In genomic region chr11:31992535-31992934, GRCm38 (mm10) we compare ENCODE assay signal across 30 mouse cellular contexts. TPM values are rescaled to one million over a fixed set of nuclear protein-coding genes. Genes with fewer than 3 reads are reported as not detected.
DNase-seq lines count a peak whose midpoint lies in the region; ATAC-seq and TF ChIP-seq lines count a peak whose summit lies in the region.
"Had no signal": no experiment of that assay in that cellular context is flagged by ENCODE, and none has a peak within 500 bp of the region (broad histone marks: within the 10 kb centered on the region; RNA-seq: fewer than 3 reads in every experiment).

No protein-coding gene starts in this region.

- TF ChIP-seq POLR2A in CH12.LX (IDR thresholded peaks at IDR 0.05; ENCODE audit: low read depth, low read length), result no peak

- TF ChIP-seq EP300 in CH12.LX (IDR thresholded peaks at IDR 0.05; ENCODE audit: low read length), result no peak

- DNase-seq in heart, adult 11 months, result peak; percentile 42
- no peak for DNase-seq in heart, postnatal 14 days
- no peak for DNase-seq in CH12.LX (ENCODE audit: extremely low read depth)
- DNase-seq in forebrain, embryonic 11.5 days (ENCODE audit: low spot score), result no peak
- DNase-seq: adrenal gland, adult 2 months; adrenal gland, postnatal 14 days; cerebellum, adult 11 months; cerebellum, adult 2 months; cerebellum, adult 9-11 months; cerebellum, postnatal 25 days; gastrocnemius, adult 2 months; gastrocnemius, postnatal 14 days; heart, adult 18-20 months; heart, postnatal 10 days; heart, postnatal 4 days; kidney, adult 11 months had no signal

- H3K9ac ChIP-seq in CH12.LX (ENCODE audit: insufficient read depth, low read depth), result no peak overlapping the region
- no peak overlapping the region for H3K9ac ChIP-seq in kidney, embryonic 14.5 days (ENCODE audit: low read depth, low read length)
- no peak overlapping the region for H3K9ac ChIP-seq in forebrain, embryonic 11.5 days (ENCODE audit: low read length)
- H3K9ac ChIP-seq: embryonic facial prominence, embryonic 12.5 days; embryonic facial prominence, embryonic 15.5 days; forebrain, embryonic 12.5 days; forebrain, embryonic 15.5 days; heart, embryonic 12.5 days; heart, embryonic 15.5 days; hindbrain, embryonic 14.5 days; intestine, embryonic 15.5 days had no signal

- H3K9me3 ChIP-seq in CH12.LX (replicated peaks; ENCODE audit: low read length), result no peaks in the 10 kb centered on the region
- H3K9me3 ChIP-seq in kidney, embryonic 14.5 days (ENCODE audit: control insufficient read depth, low read length), result no peaks in the 10 kb centered on the region
- no peaks in the 10 kb centered on the region for H3K9me3 ChIP-seq in forebrain, embryonic 11.5 days (ENCODE audit: control insufficient read depth, low read length)
- H3K9me3 ChIP-seq: embryonic facial prominence, embryonic 12.5 days; embryonic facial prominence, embryonic 15.5 days; forebrain, embryonic 12.5 days; forebrain, embryonic 15.5 days; heart, embryonic 12.5 days; heart, embryonic 15.5 days; intestine, embryonic 15.5 days had no signal

- H3K4me2 ChIP-seq in CH12.LX (ENCODE audit: insufficient read depth, low read depth, poor library complexity, severe bottlenecking), result peak overlapping the region; percentile 29; the same call in 1 of the 2 replicates
- no peak overlapping the region for H3K4me2 ChIP-seq in kidney, embryonic 14.5 days (replicated peaks; ENCODE audit: low read depth, low read length)
- no peak overlapping the region for H3K4me2 ChIP-seq in forebrain, embryonic 11.5 days (ENCODE audit: low read depth, low read length, severe bottlenecking)
- H3K4me2 ChIP-seq: embryonic facial prominence, embryonic 12.5 days; embryonic facial prominence, embryonic 15.5 days; forebrain, embryonic 12.5 days; forebrain, embryonic 15.5 days; heart, embryonic 12.5 days; heart, embryonic 15.5 days; hindbrain, embryonic 14.5 days; intestine, embryonic 15.5 days had no signal

- 89% methylated on average over 3 of the region's 3 CpGs for WGBS in kidney, embryonic 14.5 days
- WGBS in forebrain, embryonic 11.5 days, result 87% methylated on average over 3 of the region's 3 CpGs

- in situ Hi-C loops in CH12.LX (cut with MboI; ENCODE audit: low pct_ligation_motif_present, low pct_unique_long_range_greater_than_20kb, low sequenced_read_pairs), result loop anchor here (10.0 to 25.0 kb wide), 2 partner anchors 142 to 320 kb away; partner anchors contain the start of gene Hbq1a

- H3K27ac ChIP-seq in CH12.LX (ENCODE audit: insufficient read depth, low read depth), result no peak overlapping the region
- no peak overlapping the region for H3K27ac ChIP-seq in kidney, embryonic 14.5 days (ENCODE audit: low read depth, low read length)
- H3K27ac ChIP-seq in forebrain, embryonic 11.5 days (ENCODE audit: low read depth, low read length), result no peak overlapping the region
- H3K27ac ChIP-seq: embryonic facial prominence, embryonic 12.5 days; embryonic facial prominence, embryonic 15.5 days; forebrain, embryonic 12.5 days; forebrain, embryonic 15.5 days; gastrocnemius, adult 2 months; heart, embryonic 15.5 days; hindbrain, embryonic 14.5 days; hindbrain, postnatal 0 days; intestine, embryonic 15.5 days had no signal

- no peaks in the 10 kb centered on the region for H3K36me3 ChIP-seq in CH12.LX (replicated peaks in 1 of 2; ENCODE audit: control insufficient read depth in 1 of 2, insufficient read depth in 1 of 2, low read length in 1 of 2)
- no peaks in the 10 kb centered on the region for H3K36me3 ChIP-seq in kidney, embryonic 14.5 days (ENCODE audit: control insufficient read depth, insufficient read depth, low read length)
- no peaks in the 10 kb centered on the region for H3K36me3 ChIP-seq in forebrain, embryonic 11.5 days (ENCODE audit: control insufficient read depth, insufficient read depth, low read length)
- H3K36me3 ChIP-seq: embryonic facial prominence, embryonic 12.5 days; embryonic facial prominence, embryonic 15.5 days; forebrain, embryonic 12.5 days; forebrain, embryonic 15.5 days; heart, embryonic 12.5 days; heart, embryonic 15.5 days; intestine, embryonic 15.5 days had no signal

- no peak for TF ChIP-seq RAD21 in CH12.LX (IDR thresholded peaks at IDR 0.05; ENCODE audit: low read depth, low read length)

- intact Hi-C loops in heart, postnatal 14 days (cut with DNase I), result no loop called here

- peak; percentile 69 for ATAC-seq in inflammation-experienced regulatory T-cells, adult 6 months
- ATAC-seq in kidney, embryonic 14.5 days (ENCODE audit: low FRiP score, low TSS enrichment), result no peak
- no peak for ATAC-seq in forebrain, embryonic 11.5 days (replicated peaks; ENCODE audit: low FRiP score)
- ATAC-seq: forebrain, embryonic 15.5 days; hindbrain, postnatal 0 days; intestine, embryonic 15.5 days had no signal

- dilution Hi-C loops in CH12.LX (cut with MboI; ENCODE audit: extremely low pct_ligation_motif_present, extremely low pct_unique_long_range_greater_than_20kb, low sequenced_read_pairs), result no loop called here

- no peaks in the 10 kb centered on the region for H3K27me3 ChIP-seq in CH12.LX (replicated peaks)
- no peaks in the 10 kb centered on the region for H3K27me3 ChIP-seq in kidney, embryonic 14.5 days (ENCODE audit: control insufficient read depth, insufficient read depth, low read length)
- H3K27me3 ChIP-seq in forebrain, embryonic 11.5 days (ENCODE audit: control insufficient read depth, insufficient read depth, low read length), result no peaks in the 10 kb centered on the region
- H3K27me3 ChIP-seq: embryonic facial prominence, embryonic 12.5 days; embryonic facial prominence, embryonic 15.5 days; forebrain, embryonic 12.5 days; forebrain, embryonic 15.5 days; heart, embryonic 12.5 days; heart, embryonic 15.5 days; intestine, embryonic 15.5 days had no signal

- no peak for TF ChIP-seq CTCF in CH12.LX (conservative IDR thresholded peaks at IDR 0.05 in 1 of 2, IDR thresholded peaks at IDR 0.05 in 1 of 2; ENCODE audit: low read depth in 2 of 2, low read length in 2 of 2)

- peaks cover 5 to 22% of the 10 kb centered on the region in 2 experiments; a peak in 3 of 4 replicates for H3K4me1 ChIP-seq in CH12.LX (ENCODE audit: control insufficient read depth in 1 of 2, insufficient read depth in 2 of 2)
- no peaks in the 10 kb centered on the region for H3K4me1 ChIP-seq in kidney, embryonic 14.5 days (ENCODE audit: control insufficient read depth, insufficient read depth, low read length)
- H3K4me1 ChIP-seq in forebrain, embryonic 11.5 days (replicated peaks; ENCODE audit: control insufficient read depth, insufficient read depth, low read length), result no peaks in the 10 kb centered on the region
- H3K4me1 ChIP-seq: embryonic facial prominence, embryonic 12.5 days; embryonic facial prominence, embryonic 15.5 days; forebrain, embryonic 12.5 days; forebrain, embryonic 15.5 days; heart, embryonic 12.5 days; heart, embryonic 15.5 days; intestine, embryonic 15.5 days had no signal

- H3K79me2 ChIP-seq in CH12.LX (replicated peaks; ENCODE audit: control insufficient read depth, extremely low read depth, insufficient read depth, poor library complexity, severe bottlenecking), result no peaks in the 10 kb centered on the region

- H3K4me3 ChIP-seq in CH12.LX (replicated peaks in 1 of 3; ENCODE audit: low read depth in 2 of 3, low read length in 2 of 3, poor library complexity in 1 of 3), result no peak overlapping the region
- H3K4me3 ChIP-seq in kidney, embryonic 14.5 days (ENCODE audit: low read length), result no peak overlapping the region
- no peak overlapping the region for H3K4me3 ChIP-seq in forebrain, embryonic 11.5 days (ENCODE audit: low read depth, low read length)
- H3K4me3 ChIP-seq: embryonic facial prominence, embryonic 12.5 days; embryonic facial prominence, embryonic 15.5 days; forebrain, embryonic 12.5 days; forebrain, embryonic 15.5 days; gastrocnemius, adult 2 months; heart, embryonic 12.5 days; heart, embryonic 15.5 days; intestine, embryonic 15.5 days had no signal

TF ChIP-seq in CH12.LX, 34 proteins besides CTCF, POLR2A, EP300 and RAD21:
- TF ChIP-seq MEF2A (IDR thresholded peaks at IDR 0.05; ENCODE audit: borderline replicate concordance, low read depth, low read length) (no peak), ELF1 (IDR thresholded peaks at IDR 0.05; ENCODE audit: low read depth, low read length) (peak; percentile 31; the same call in 1 of the 2 replicates), MXI1 (IDR thresholded peaks at IDR 0.05; ENCODE audit: low read depth, low read length) (no peak)

RNA-seq across cellular contexts. Expression of gene Nsg2, which starts 7.7 kb away (rescaled TPM):
- total RNA-seq in heart, postnatal 14 days (2021), result 1 to 10 TPM; 1.2 to 8.5 TPM
- total RNA-seq in CH12.LX (2012; rRNA removed) (1.4 and 2.8 TPM in 2 replicates), CH12.LX (2014; rRNA removed) (7.3 and 7.5 TPM in 2 replicates)
- 7.4 and 7.6 TPM in 2 replicates for polyA plus RNA-seq in CH12.LX (2012; ENCODE audit: insufficient read length, low read depth)
- polyA plus RNA-seq in inflammation-experienced regulatory T-cells, adult 6 months (2017; shearing (Covaris generic)), result 10 to 100 TPM in 2 of 3 experiments, 1 to 10 TPM in 1; 8.5 to 97.5 (median 73.7) TPM
- 0.87 and 1.6 TPM in 2 replicates for polyA plus RNA-seq in kidney, embryonic 14.5 days (2014; fragmentation: Nextera tagmentation; extraction: Ambion mirVana)
- polyA plus RNA-seq in forebrain, embryonic 11.5 days (2014; fragmentation: Nextera tagmentation; extraction: Ambion mirVana), result 24.9 and 27.1 TPM in 2 replicates
- total RNA-seq: gastrocnemius, adult 2 months had no signal

RNA-seq across cellular contexts. Expression of gene 4930524B15Rik, which starts 27.1 kb away (rescaled TPM):
- not detected for total RNA-seq in heart, postnatal 14 days (2021)
- total RNA-seq in CH12.LX (2012; rRNA removed), result not detected in 2 replicates
- total RNA-seq in CH12.LX (2014; rRNA removed), result not detected in 2 replicates
- not detected in 2 replicates for polyA plus RNA-seq in CH12.LX (2012; ENCODE audit: insufficient read length, low read depth)
- not detected for polyA plus RNA-seq in inflammation-experienced regulatory T-cells, adult 6 months (2017; shearing (Covaris generic))
- 0.27 TPM in 1 of 2 replicates, not detected in the other for polyA plus RNA-seq in kidney, embryonic 14.5 days (2014; fragmentation: Nextera tagmentation; extraction: Ambion mirVana)
- polyA plus RNA-seq in forebrain, embryonic 11.5 days (2014; fragmentation: Nextera tagmentation; extraction: Ambion mirVana), result 0.09 and 0.17 TPM in 2 replicates
- total RNA-seq: adrenal gland, adult 2 months; adrenal gland, postnatal 14 days; adrenal gland, postnatal 4 days; common myeloid progenitor, adult 5-6 weeks; gastrocnemius, adult 2 months; gastrocnemius, postnatal 14 days; gastrocnemius, postnatal 4 days; heart, adult 18-20 months; heart, postnatal 10 days; heart, postnatal 4 days had no signal
- polyA plus RNA-seq: adrenal gland, adult 2 months; embryonic facial prominence, embryonic 15.5 days; intestine, embryonic 15.5 days had no signal
